Comparison of ENCODE assay signal across 8 mouse cellular contexts in genomic region chr13:58128396-58128767, GRCm38 (mm10). TPM values are rescaled to one million over a fixed set of nuclear protein-coding genes. Genes with fewer than 3 reads are reported as not detected.
DNase-seq lines count a peak whose midpoint lies in the region; ATAC-seq lines count a peak whose summit lies in the region.

Hnrnpa0 (minus strand) TSS chr13:58128556.

- no peaks in the 10 kb centered on the region for H3K9me3 ChIP-seq in intestine, embryonic 15.5 days

- DNase-seq in adrenal gland, adult 2 months = peak; percentile 96
- peak; percentile 98 for DNase-seq in embryo, embryonic 11 days
- peak; percentile 93 to 94 for DNase-seq in gastrocnemius, postnatal 36 days
- peak; percentile 94 to 95 for DNase-seq in left cerebral cortex, postnatal 14 days (ENCODE audit: low spot score in 2 of 2)
- DNase-seq in right cerebral cortex, postnatal 14 days = peak; percentile 97
- peak; percentile 96 for DNase-seq in urinary bladder, postnatal 25 days (ENCODE audit: low spot score)

- no peaks in the 10 kb centered on the region for H3K27me3 ChIP-seq in intestine, embryonic 15.5 days (replicated peaks)

- no peaks in the 10 kb centered on the region for H3K36me3 ChIP-seq in intestine, embryonic 15.5 days

- H3K4me2 ChIP-seq in intestine, embryonic 15.5 days (replicated peaks) = peak within 1 kb of the TSS; percentile 73

- intact Hi-C loops in gastrocnemius, postnatal 36 days (cut with DNase I) = no loop called here
- intact Hi-C loops in left cerebral cortex, postnatal 14 days (cut with DNase I) = no loop called here

- WGBS in intestine, embryonic 15.5 days = 0% methylated on average over 25 of the region's 62 CpGs

- H3K4me1 ChIP-seq in intestine, embryonic 15.5 days (replicated peaks) = peaks cover 23% of the 10 kb centered on the region

- H3K27ac ChIP-seq in intestine, embryonic 15.5 days = peak within 1 kb of the TSS; percentile 98

- peak within 1 kb of the TSS; percentile 90 for H3K4me3 ChIP-seq in intestine, embryonic 15.5 days (replicated peaks)

- ATAC-seq in intestine, embryonic 15.5 days = peak; percentile 95
- ATAC-seq in megakaryocyte-erythroid progenitor cell, adult 5-6 weeks (replicated peaks; ENCODE audit: low FRiP score, low TSS enrichment, poor library complexity, severe bottlenecking) = peak; percentile 58

- peak within 1 kb of the TSS; percentile 99 for H3K9ac ChIP-seq in intestine, embryonic 15.5 days

RNA-seq across cellular contexts. Expression of gene Hnrnpa0, which starts in this region (rescaled TPM):
- total RNA-seq in adrenal gland, adult 2 months (2021) = 100 to 1,000 TPM in 1 of 2 experiments, 10 to 100 TPM in 1; 68.1 to 117 TPM
- 79.4 and 96.9 TPM in 2 replicates for polyA plus RNA-seq in adrenal gland, adult 2 months (2012; rRNA removed)
- 10 to 100 TPM; 30.3 to 36.8 TPM for total RNA-seq in gastrocnemius, postnatal 36 days (2021)
- 28.2 and 36.2 TPM in 2 replicates for polyA plus RNA-seq in intestine, embryonic 15.5 days (2015; fragmentation: Nextera tagmentation; extraction: Ambion mirVana)
- 100 to 1,000 TPM; 125 to 136 TPM for total RNA-seq in left cerebral cortex, postnatal 14 days (2021)
- 113 and 115 TPM in 2 replicates for total RNA-seq in megakaryocyte-erythroid progenitor cell, adult 5-6 weeks (2014; fragmentation: Nextera tagmentation)
- 88.6 and 91.6 TPM in 2 replicates for total RNA-seq in megakaryocyte-erythroid progenitor cell, adult 5-6 weeks (2017)

Comparison
In these comparisons a context has a peak if more than half of its experiments do, and no peak if none do; other contexts are left out.
1. Peak in every context shown above with its lines: DNase-seq, ATAC-seq, H3K4me3 ChIP-seq and H3K27ac ChIP-seq.